Mouse (Mus musculus): ENCODE results near the gene Sh3gl2. TPM values are rescaled to one million over a fixed set of nuclear protein-coding genes. Genes with fewer than 3 reads are reported as not detected.
A peak's percentile ranks its signal among the peaks of the same experiment; 100 is the strongest.

The Sh3gl2 gene
- polyA plus RNA-seq, 1 experiment from 2014 or later = 112 TPM

GRCm38 (mm10) chr4:85486316-85486946 lies 281.5 kb downstream of the Sh3gl2 start:
- ATAC-seq (ENCODE audit: low FRiP score, low read depth) = peak; percentile 76
- Histone ChIP-seq H3K4me2 (no peak overlapping the region), H3K9me3 (no peaks in the 10 kb centered on the region), H3K36me3 (no peaks in the 10 kb centered on the region), H3K27ac (replicated peaks) (no peak overlapping the region), H3K27me3 (no peaks in the 10 kb centered on the region), H3K4me3 (no peak overlapping the region), H3K9ac (no peak overlapping the region), H3K4me1 (replicated peaks) (peaks cover 9% of the 10 kb centered on the region)
- WGBS = 30% methylated on average over 10 of the region's 10 CpGs

GRCm38 (mm10) chr4:85505718-85506117 lies 300.8 kb downstream of the Sh3gl2 start:
- Histone ChIP-seq H3K36me3 (no peaks in the 10 kb centered on the region), H3K4me1 (replicated peaks) (no peaks in the 10 kb centered on the region), H3K27ac (replicated peaks) (no peak overlapping the region), H3K9ac (no peak overlapping the region), H3K27me3 (no peaks in the 10 kb centered on the region), H3K4me2 (no peak overlapping the region), H3K9me3 (no peaks in the 10 kb centered on the region), H3K4me3 (no peak overlapping the region)
- no peak for ATAC-seq (ENCODE audit: low FRiP score, low read depth)
- WGBS = 80% methylated on average over 3 of the region's 3 CpGs

- Histone ChIP-seq H3K27me3 (no peaks in the 10 kb centered on the region; the same call in 1 of the 2 replicates), H3K4me2 (no peak overlapping the region), H3K9me3 (no peaks in the 10 kb centered on the region), H3K4me3 (no peak overlapping the region), H3K9ac (no peak overlapping the region), H3K27ac (replicated peaks) (no peak overlapping the region), H3K4me1 (replicated peaks) (no peaks in the 10 kb centered on the region), H3K36me3 (no peaks in the 10 kb centered on the region)
- ATAC-seq (ENCODE audit: low FRiP score, low read depth) = no peak
- WGBS = 76% methylated on average over 2 of the region's 2 CpGs
Observed at GRCm38 (mm10) chr4:85506976-85507375, 302.1 kb downstream of the Sh3gl2 start.

- no peak for ATAC-seq (ENCODE audit: low FRiP score, low read depth)
- 86% methylated on average over 5 of the region's 5 CpGs for WGBS
- H3K36me3 ChIP-seq = no peaks in the 10 kb centered on the region
- no peak overlapping the region for H3K9ac ChIP-seq
- H3K27me3 ChIP-seq = no peaks in the 10 kb centered on the region; the same call in 1 of the 2 replicates
- H3K4me3 ChIP-seq = no peak overlapping the region
- no peak overlapping the region for H3K4me2 ChIP-seq
- no peaks in the 10 kb centered on the region for H3K9me3 ChIP-seq
- no peaks in the 10 kb centered on the region for H3K4me1 ChIP-seq (replicated peaks)
- H3K27ac ChIP-seq (replicated peaks) = no peak overlapping the region
Observed at GRCm38 (mm10) chr4:85507491-85507890, 302.6 kb downstream of the Sh3gl2 start.

GRCm38 (mm10) chr4:85513288-85513687 lies 308.4 kb downstream of the Sh3gl2 start:
- 37% methylated on average over 7 of the region's 7 CpGs for WGBS
- H3K4me1 ChIP-seq (replicated peaks) = peaks cover 16% of the 10 kb centered on the region
- H3K4me3 ChIP-seq = peak overlapping the region; percentile 67
- H3K9ac ChIP-seq = no peak overlapping the region
- H3K27ac ChIP-seq (replicated peaks) = no peak overlapping the region
- ATAC-seq (ENCODE audit: low FRiP score, low read depth) = no peak
- H3K9me3 ChIP-seq = no peaks in the 10 kb centered on the region
- no peaks in the 10 kb centered on the region for H3K36me3 ChIP-seq
- H3K27me3 ChIP-seq = peaks cover 14% of the 10 kb centered on the region; the same call in 1 of the 2 replicates
- H3K4me2 ChIP-seq = peak overlapping the region; percentile 98

- H3K4me2 ChIP-seq = peak within 1 kb of the TSS; percentile 98
- H3K27ac ChIP-seq (replicated peaks) = no peak within 1 kb of the TSS
- peak within 1 kb of the TSS; percentile 71 for H3K9ac ChIP-seq
- H3K36me3 ChIP-seq = no peaks in the 10 kb centered on the region
- peak; percentile 56 for ATAC-seq (ENCODE audit: low FRiP score, low read depth)
- whole genome bisulfite sequencing = 2% methylated on average over 9 of the region's 9 CpGs
- H3K4me1 ChIP-seq (replicated peaks) = peaks cover 16% of the 10 kb centered on the region
- H3K9me3 ChIP-seq = no peaks in the 10 kb centered on the region
- H3K4me3 ChIP-seq = peak within 1 kb of the TSS; percentile 67
- H3K27me3 ChIP-seq = peaks cover 14% of the 10 kb centered on the region; the same call in 1 of the 2 replicates
Observed at GRCm38 (mm10) chr4:85513792-85514191, 308.9 kb downstream of the Sh3gl2 start, which contains the start of gene Adamtsl1. Gene Adamtsl1, plus strand, starts transcription at chr4:85514172.

GRCm38 (mm10) chr4:85514205-85514681 lies 309.3 kb downstream of the Sh3gl2 start:
- Histone ChIP-seq H3K27me3 (peaks cover 14% of the 10 kb centered on the region; the same call in 1 of the 2 replicates), H3K4me1 (replicated peaks) (peaks cover 16% of the 10 kb centered on the region), H3K27ac (replicated peaks) (no peak overlapping the region), H3K9ac (peak overlapping the region; percentile 71), H3K4me3 (peak overlapping the region; percentile 67), H3K36me3 (no peaks in the 10 kb centered on the region), H3K9me3 (no peaks in the 10 kb centered on the region), H3K4me2 (peak overlapping the region; percentile 98)
- under 1% methylated on average over 33 of the region's 33 CpGs for WGBS
- ATAC-seq (ENCODE audit: low FRiP score, low read depth) = peak; percentile 93

- H3K9ac ChIP-seq = no peak overlapping the region
- H3K36me3 ChIP-seq = no peaks in the 10 kb centered on the region
- no peak overlapping the region for H3K4me2 ChIP-seq
- no peak for ATAC-seq (ENCODE audit: low FRiP score, low read depth)
- no peaks in the 10 kb centered on the region for H3K4me1 ChIP-seq (replicated peaks)
- H3K9me3 ChIP-seq = no peaks in the 10 kb centered on the region
- H3K4me3 ChIP-seq = no peak overlapping the region
- H3K27ac ChIP-seq (replicated peaks) = no peak overlapping the region
- H3K27me3 ChIP-seq = no peaks in the 10 kb centered on the region
- WGBS = 85% methylated on average over 7 of the region's 7 CpGs
Observed at GRCm38 (mm10) chr4:85526966-85527566, 322.1 kb downstream of the Sh3gl2 start.

GRCm38 (mm10) chr4:85529852-85530251 lies 324.9 kb downstream of the Sh3gl2 start:
- no peak for ATAC-seq (ENCODE audit: low FRiP score, low read depth)
- Histone ChIP-seq H3K27ac (replicated peaks) (no peak overlapping the region), H3K9me3 (no peaks in the 10 kb centered on the region), H3K4me2 (no peak overlapping the region), H3K4me1 (replicated peaks) (no peaks in the 10 kb centered on the region), H3K27me3 (no peaks in the 10 kb centered on the region), H3K9ac (no peak overlapping the region), H3K36me3 (no peaks in the 10 kb centered on the region), H3K4me3 (no peak overlapping the region)
- WGBS = 90% methylated on average over 1 of the region's 1 CpGs

GRCm38 (mm10) chr4:85539677-85540076 lies 334.8 kb downstream of the Sh3gl2 start:
- H3K4me1 ChIP-seq (replicated peaks) = no peaks in the 10 kb centered on the region
- WGBS = 84% methylated on average over 5 of the region's 5 CpGs
- H3K27me3 ChIP-seq = no peaks in the 10 kb centered on the region
- H3K9ac ChIP-seq = no peak overlapping the region
- no peak overlapping the region for H3K27ac ChIP-seq (replicated peaks)
- no peaks in the 10 kb centered on the region for H3K9me3 ChIP-seq
- no peak overlapping the region for H3K4me2 ChIP-seq
- no peaks in the 10 kb centered on the region for H3K36me3 ChIP-seq
- no peak overlapping the region for H3K4me3 ChIP-seq
- ATAC-seq (ENCODE audit: low FRiP score, low read depth) = no peak

GRCm38 (mm10) chr4:85543221-85543620 lies 338.3 kb downstream of the Sh3gl2 start:
- Histone ChIP-seq H3K27ac (replicated peaks) (no peak overlapping the region), H3K4me2 (no peak overlapping the region), H3K27me3 (no peaks in the 10 kb centered on the region), H3K9me3 (no peaks in the 10 kb centered on the region), H3K9ac (no peak overlapping the region), H3K36me3 (no peaks in the 10 kb centered on the region), H3K4me1 (replicated peaks) (no peaks in the 10 kb centered on the region), H3K4me3 (no peak overlapping the region)
- no peak for ATAC-seq (ENCODE audit: low FRiP score, low read depth)
- WGBS = 90% methylated on average over 4 of the region's 4 CpGs

- Histone ChIP-seq H3K4me2 (no peak overlapping the region), H3K4me3 (no peak overlapping the region), H3K9ac (no peak overlapping the region), H3K27ac (replicated peaks) (no peak overlapping the region), H3K4me1 (replicated peaks) (no peaks in the 10 kb centered on the region), H3K9me3 (no peaks in the 10 kb centered on the region), H3K36me3 (no peaks in the 10 kb centered on the region), H3K27me3 (no peaks in the 10 kb centered on the region)
- 71% methylated on average over 3 of the region's 3 CpGs for WGBS
- ATAC-seq (ENCODE audit: low FRiP score, low read depth) = no peak
Observed at GRCm38 (mm10) chr4:85554696-85555095, 349.8 kb downstream of the Sh3gl2 start.

Measured in hindbrain, embryonic 15.5 days (tissue).